Mouse (Mus musculus) erythroblast, embryonic 14.5 days (primary cell): ENCODE measurements around the gene Sox5. TPM values are rescaled to one million over a fixed set of nuclear protein-coding genes. Genes with fewer than 3 reads are reported as not detected.

Experiments used
- H3K27me3 ChIP-seq: 2 replicates; pipeline ENCODE4 v1.6.1; 2012; ENCODE audit warnings: inconsistent platforms; ENCODE audit not compliant: control insufficient read depth
- H3K36me3 ChIP-seq: 2 replicates; pipeline ENCODE4 v1.6.1; 2012; ENCODE audit warnings: mild to moderate bottlenecking, inconsistent platforms; ENCODE audit not compliant: control insufficient read depth
- H3K4me1 ChIP-seq: 2 replicates; pipeline ENCODE4 v1.6.1; 2012; ENCODE audit warnings: inconsistent platforms; ENCODE audit not compliant: control insufficient read depth
- H3K4me3 ChIP-seq: replicated peaks from 2 replicates; pipeline ENCODE3; 2012; ENCODE audit warnings: moderate library complexity, mild to moderate bottlenecking, inconsistent platforms
- H3K9me3 ChIP-seq: 2 replicates; pipeline ENCODE4 v1.6.1; 2012; ENCODE audit warnings: low read length, inconsistent platforms, mixed read lengths; ENCODE audit not compliant: control insufficient read depth
- GATA1 ChIP-seq: IDR thresholded peaks from 2 replicates; pipeline ENCODE4 v1.6.1; 2012; ENCODE audit warnings: low read length, inconsistent platforms, mixed read lengths
- TAL1 ChIP-seq: IDR thresholded peaks from 3 replicates; pipeline ENCODE4 v1.6.1; 2012; ENCODE audit warnings: low read length, inconsistent platforms, mixed read lengths
- polyA plus RNA-seq: library from polyadenylated mRNA; stranded (reverse); fragments of >175 nt; gene quantifications from 2 replicates; pipeline ENCODE4 v1.2.3, GENCODE M21; 2012

The Sox5 gene
- polyA plus RNA-seq, 1 experiment, result not detected

DNA sequence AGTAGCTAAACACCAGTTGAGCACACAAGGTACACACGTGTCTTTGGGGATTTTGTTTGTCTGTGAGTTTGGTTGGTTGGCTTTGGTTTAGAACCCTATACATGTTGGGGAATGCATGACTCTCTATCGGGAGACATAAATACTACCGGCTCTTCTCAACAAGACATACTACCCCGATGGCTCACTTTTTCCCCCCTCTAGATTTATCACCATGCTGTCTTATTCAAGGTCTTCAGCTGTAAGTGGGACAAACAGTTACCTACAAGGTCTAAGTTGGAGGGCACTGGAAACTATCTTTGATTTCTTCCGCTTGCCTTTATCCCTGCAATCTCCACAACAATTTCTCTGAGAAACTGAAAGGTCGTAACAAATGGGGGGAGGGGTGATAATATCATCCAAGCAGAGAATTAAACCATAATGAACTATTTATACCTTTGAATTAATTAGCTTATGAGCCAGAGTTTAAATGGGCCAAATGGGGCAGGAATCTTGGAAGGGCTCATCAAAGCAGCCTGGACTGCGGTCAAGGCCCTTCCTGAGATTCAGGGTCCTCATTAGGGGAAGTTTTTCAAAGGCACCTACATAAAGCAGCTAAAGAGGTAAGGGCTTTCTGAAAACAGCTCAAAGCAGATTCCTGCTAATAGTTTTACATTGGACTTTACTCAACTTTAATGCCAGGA lies 4.3 kb downstream of the Sox5 start:
- Histone ChIP-seq H3K4me3 (no peak overlapping the region), H3K27me3 (peaks cover 21% of the 10 kb centered on the region), H3K9me3 (no peaks in the 10 kb centered on the region), H3K4me1 (no peaks in the 10 kb centered on the region), H3K36me3 (no peaks in the 10 kb centered on the region)
- no peak for TF ChIP-seq TAL1
- no peak for TF ChIP-seq GATA1

- no peaks in the 10 kb centered on the region for H3K9me3 ChIP-seq
- no peaks in the 10 kb centered on the region for H3K36me3 ChIP-seq
- H3K27me3 ChIP-seq, result no peaks in the 10 kb centered on the region
- no peak for TF ChIP-seq TAL1
- TF ChIP-seq GATA1, result no peak
- no peaks in the 10 kb centered on the region for H3K4me1 ChIP-seq
- no peak overlapping the region for H3K4me3 ChIP-seq
These were observed 8.0 kb downstream of the Sox5 start for GRCm38 (mm10) chr6:144773736-144774135.

- Histone ChIP-seq H3K4me1 (no peaks in the 10 kb centered on the region), H3K9me3 (no peaks in the 10 kb centered on the region), H3K36me3 (no peaks in the 10 kb centered on the region), H3K27me3 (no peaks in the 10 kb centered on the region), H3K4me3 (no peak overlapping the region)
- TF ChIP-seq GATA1 (no peak), TAL1 (no peak)
These were observed 8.8 kb downstream of the Sox5 start for GRCm38 (mm10) chr6:144772985-144773384.

DNA sequence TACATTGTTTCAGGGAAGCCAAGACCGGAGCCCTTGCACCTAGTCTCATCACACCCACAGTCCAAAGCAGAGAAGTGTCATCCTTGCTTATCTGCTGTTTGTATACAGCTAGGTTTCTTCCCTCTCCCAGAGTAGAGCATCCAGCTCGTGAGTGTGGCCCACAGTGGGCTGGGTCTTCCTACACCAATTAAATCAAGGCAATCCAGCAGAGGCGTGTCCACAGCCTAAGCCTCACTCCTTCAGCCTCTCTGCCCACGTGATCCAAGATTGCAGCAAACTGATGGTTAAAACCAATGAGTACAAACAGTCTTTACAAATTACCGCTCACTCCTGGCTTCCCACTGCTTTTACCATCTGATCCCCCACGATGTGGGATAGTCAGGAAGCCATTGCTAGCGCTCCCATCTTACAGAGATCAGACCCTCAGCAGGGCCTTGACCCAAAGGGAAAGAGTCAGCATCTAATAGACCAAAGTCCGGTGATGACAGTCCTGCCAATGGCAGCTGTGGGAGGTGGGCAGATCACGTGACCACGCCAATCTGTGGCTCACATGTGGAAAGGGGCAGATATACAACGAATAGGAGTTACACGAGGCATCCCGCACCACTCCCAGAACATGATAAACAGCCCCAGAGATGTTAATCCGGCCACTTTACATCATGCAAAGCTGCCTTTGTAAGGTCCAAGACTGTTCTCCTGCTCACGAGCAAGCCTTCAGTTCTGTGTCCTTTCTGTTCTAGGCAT lies 9.4 kb downstream of the Sox5 start:
- Histone ChIP-seq H3K9me3 (no peaks in the 10 kb centered on the region), H3K36me3 (no peaks in the 10 kb centered on the region), H3K4me3 (no peak overlapping the region), H3K4me1 (no peaks in the 10 kb centered on the region), H3K27me3 (no peaks in the 10 kb centered on the region)
- no peak for TF ChIP-seq TAL1
- TF ChIP-seq GATA1, result no peak

GRCm38 (mm10) chr6:144769060-144769459 lies 12.7 kb downstream of the Sox5 start:
- no peak for TF ChIP-seq TAL1
- TF ChIP-seq GATA1, result no peak
- no peaks in the 10 kb centered on the region for H3K4me1 ChIP-seq
- no peaks in the 10 kb centered on the region for H3K9me3 ChIP-seq

DNA sequence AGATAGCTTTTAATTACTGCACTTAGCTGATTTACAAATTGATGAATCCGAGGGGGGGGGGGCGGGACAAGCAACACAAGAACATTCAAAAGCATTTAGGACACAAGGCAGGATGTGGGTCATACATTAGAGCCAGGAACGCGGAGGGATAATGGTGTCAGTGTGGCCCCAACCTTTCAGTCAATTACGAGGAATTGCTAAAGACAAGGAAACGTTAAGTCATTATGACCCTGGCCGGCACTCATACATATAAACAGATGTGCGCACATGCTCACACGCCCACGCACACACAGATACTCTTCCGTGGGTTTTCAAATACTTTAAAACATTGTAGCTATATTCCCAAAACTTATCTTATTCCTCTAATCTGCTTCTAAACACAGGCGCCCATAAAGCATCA lies 19.9 kb downstream of the Sox5 start:
- Histone ChIP-seq H3K4me1 (no peaks in the 10 kb centered on the region), H3K36me3 (no peaks in the 10 kb centered on the region), H3K27me3 (no peaks in the 10 kb centered on the region), H3K9me3 (no peaks in the 10 kb centered on the region), H3K4me3 (no peak overlapping the region)
- TF ChIP-seq TAL1 (no peak), GATA1 (no peak)

More at GRCm38 (mm10) chr6:144769060-144769459, 12.7 kb downstream of the Sox5 start:
- Histone ChIP-seq H3K36me3 (no peaks in the 10 kb centered on the region), H3K27me3 (no peaks in the 10 kb centered on the region), H3K4me3 (no peak overlapping the region)

GRCm38 (mm10) chr6:144759193-144759592 lies 22.6 kb downstream of the Sox5 start:
- TF ChIP-seq GATA1, result no peak
- TF ChIP-seq TAL1, result no peak
- H3K9me3 ChIP-seq, result no peaks in the 10 kb centered on the region
- H3K27me3 ChIP-seq, result no peaks in the 10 kb centered on the region
- no peaks in the 10 kb centered on the region for H3K4me1 ChIP-seq
- H3K4me3 ChIP-seq, result no peak overlapping the region
- H3K36me3 ChIP-seq, result no peaks in the 10 kb centered on the region

DNA sequence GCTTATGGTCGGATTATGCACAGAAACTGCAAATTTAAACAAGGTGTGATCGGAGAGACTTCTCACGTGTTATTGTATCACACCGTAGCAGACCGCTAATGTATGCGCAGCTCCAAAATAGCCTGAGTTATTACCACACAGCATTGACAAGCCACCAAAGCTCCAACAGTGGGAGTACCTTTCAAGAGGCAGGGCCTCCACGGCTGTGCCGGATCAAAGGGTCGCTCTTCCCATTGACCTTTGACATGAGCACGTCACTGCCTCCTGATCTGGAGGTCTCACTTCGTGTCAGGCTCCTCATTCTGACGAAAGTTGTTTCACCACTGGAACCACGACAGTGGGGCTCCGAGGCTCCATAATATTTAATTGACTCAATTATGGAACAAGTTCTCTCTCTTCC lies 24.4 kb downstream of the Sox5 start:
- no peaks in the 10 kb centered on the region for H3K9me3 ChIP-seq
- TF ChIP-seq TAL1 (no peak), GATA1 (no peak)
- H3K36me3 ChIP-seq, result no peaks in the 10 kb centered on the region

DNA sequence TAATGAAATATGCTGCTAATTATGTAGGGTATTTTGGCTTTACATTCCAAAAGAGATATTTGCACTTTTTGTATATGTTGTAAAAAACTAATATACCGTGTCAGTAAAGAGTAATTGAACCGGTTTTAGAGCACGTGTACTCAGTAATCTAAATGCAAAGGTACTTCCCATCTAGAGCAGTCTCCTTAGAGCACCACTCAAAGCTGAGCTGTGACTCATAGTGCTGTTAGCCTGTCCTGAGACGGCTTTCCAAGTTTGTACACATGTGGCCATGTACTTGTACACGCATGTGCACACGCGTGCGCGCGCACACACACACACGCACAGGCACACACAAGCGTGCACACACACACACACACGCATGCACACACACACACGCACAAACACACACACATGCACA lies 25.3 kb downstream of the Sox5 start:
- Histone ChIP-seq H3K36me3 (no peaks in the 10 kb centered on the region), H3K4me1 (no peaks in the 10 kb centered on the region), H3K4me3 (no peak overlapping the region), H3K9me3 (no peaks in the 10 kb centered on the region), H3K27me3 (no peaks in the 10 kb centered on the region)
- TF ChIP-seq TAL1, result no peak
- TF ChIP-seq GATA1, result no peak

More for the DNA sequence above, 24.4 kb downstream of the Sox5 start:
- Histone ChIP-seq H3K4me1 (no peaks in the 10 kb centered on the region), H3K4me3 (no peak overlapping the region), H3K27me3 (no peaks in the 10 kb centered on the region)

DNA sequence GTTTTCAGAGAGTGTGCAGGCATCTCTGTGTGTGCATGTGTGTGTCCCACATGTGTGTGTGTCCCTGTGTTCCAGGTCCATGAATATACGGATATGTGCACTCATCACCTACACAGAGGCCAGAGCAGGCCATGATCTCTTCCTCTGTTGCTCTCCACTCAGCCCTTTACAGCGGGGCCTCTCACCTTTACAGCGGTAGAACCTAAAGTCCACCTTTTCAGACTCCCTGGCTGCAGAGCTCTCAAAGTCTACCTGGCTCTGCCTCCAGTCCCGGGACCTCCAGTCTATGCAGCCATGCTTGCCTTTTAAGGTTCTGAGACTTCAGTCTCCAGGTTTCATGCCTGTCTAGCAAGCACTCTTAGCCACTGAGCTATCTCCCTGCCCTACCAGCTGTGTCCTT lies 26.5 kb downstream of the Sox5 start:
- H3K27me3 ChIP-seq, result no peaks in the 10 kb centered on the region
- H3K4me3 ChIP-seq, result no peak overlapping the region
- no peaks in the 10 kb centered on the region for H3K4me1 ChIP-seq
- no peaks in the 10 kb centered on the region; the same call in 1 of the 2 replicates for H3K9me3 ChIP-seq
- TF ChIP-seq TAL1 (no peak), GATA1 (no peak)
- no peaks in the 10 kb centered on the region for H3K36me3 ChIP-seq
